Mouse (Mus musculus) embryonic fibroblast, embryonic 13.5 days (primary cell): ENCODE results near the gene Nav1.

Experiments
- CTCF ChIP-seq: IDR thresholded peaks from 2 replicates; pipeline ENCODE4 v1.5.1; 2011; ENCODE audit warnings: mild to moderate bottlenecking, control low read depth, low read length, moderate library complexity, borderline replicate concordance; ENCODE audit not compliant: insufficient read depth
- POLR2A ChIP-seq: IDR thresholded peaks from 2 replicates; pipeline ENCODE4 v1.6.1; 2011; ENCODE audit warnings: low read depth, mild to moderate bottlenecking, control low read depth, low read length, moderate library complexity

GRCm38 (mm10) chr1:135457860-135458259, 149.2 kb downstream of the Nav1 start:
- TF ChIP-seq POLR2A, result no peak
- no peak for TF ChIP-seq CTCF
